Mouse (Mus musculus) stomach, postnatal 0 days (tissue): ENCODE data around the gene Lmod3.

Experiments used
- CTCF ChIP-seq: IDR thresholded peaks from 2 replicates; pipeline ENCODE4 v1.5.1; 2016; ENCODE audit warnings: antibody characterized with exemption, low read depth, mild to moderate bottlenecking, moderate library complexity
- EP300 ChIP-seq: optimal IDR thresholded peaks from 2 replicates; pipeline ENCODE3; 2016; ENCODE audit warnings: antibody characterized with exemption

- no peak for TF ChIP-seq CTCF
- TF ChIP-seq EP300: no peak
Measured at GRCm38 (mm10) chr6:97240092-97240491, 12.5 kb downstream of the Lmod3 start.
